Mouse (Mus musculus) thymus, adult 2 months (tissue): Measurements from ENCODE around the gene Cspg4. TPM values are rescaled to one million over a fixed set of nuclear protein-coding genes. Genes with fewer than 3 reads are reported as not detected.

Experiments used
- DNase-seq: peaks from one replicate; pipeline ENCODE4 v3.0.0; 2021
- H3K27ac ChIP-seq: fragments of 200-500 bp; 2 replicates; pipeline ENCODE4 v1.5.1; 2012; ENCODE audit warnings: low read length, control low read depth; ENCODE audit not compliant: control insufficient read depth, insufficient read depth
- H3K27me3 ChIP-seq: fragments of 200-500 bp; 2 replicates; pipeline ENCODE4 v1.6.1; 2012; ENCODE audit warnings: mild to moderate bottlenecking, low read length, moderate library complexity, mixed read lengths; ENCODE audit not compliant: control insufficient read depth, insufficient read depth
- H3K36me3 ChIP-seq: fragments of 200-500 bp; 2 replicates; pipeline ENCODE4 v1.6.1; 2012; ENCODE audit warnings: mild to moderate bottlenecking, low read length, moderate library complexity; ENCODE audit not compliant: control insufficient read depth, insufficient read depth
- H3K4me1 ChIP-seq: fragments of 200-500 bp; replicated peaks from 2 replicates; pipeline ENCODE4 v1.6.1; 2012; ENCODE audit warnings: low read length; ENCODE audit not compliant: control insufficient read depth, insufficient read depth
- H3K4me3 ChIP-seq: fragments of 200-500 bp; 2 replicates; pipeline ENCODE4 v1.5.1; 2012; ENCODE audit warnings: mild to moderate bottlenecking, low read length, control low read depth, moderate library complexity; ENCODE audit not compliant: control insufficient read depth, insufficient read depth
- CTCF ChIP-seq: fragments of 200-500 bp; IDR thresholded peaks from 2 replicates; pipeline ENCODE4 v1.5.1; 2012; ENCODE audit warnings: mild to moderate bottlenecking, control low read depth, low read length, moderate library complexity, borderline replicate concordance; ENCODE audit not compliant: control insufficient read depth, poor library complexity, insufficient read depth; ENCODE audit errors: extremely low read depth
- POLR2A ChIP-seq: fragments of 200-500 bp; IDR thresholded peaks from 2 replicates; pipeline ENCODE4 v1.6.1; 2012; ENCODE audit warnings: mild to moderate bottlenecking, low read length, control low read depth, moderate library complexity; ENCODE audit not compliant: control insufficient read depth, poor library complexity, insufficient read depth; ENCODE audit errors: extremely low read depth
- whole genome bisulfite sequencing: fragments of 180-500 bp; shearing (Covaris S2); methylation state at CpG from one replicate; pipeline ENCODE4 v1.1.7; 2018; 5-methylcytosine and 5-hydroxymethylcytosine counted together
- polyA plus RNA-seq: library from polyadenylated mRNA; depleted of rRNA; stranded (reverse); fragments of >200 nt; gene quantifications from 2 replicates; pipeline ENCODE4 v1.2.3, GENCODE M21; 2012

Gene Cspg4
- polyA plus RNA-seq, 1 experiment, result 3.5 TPM

- no peak for TF ChIP-seq POLR2A
- TF ChIP-seq CTCF, result no peak
- Histone ChIP-seq H3K27me3 (no peaks in the 10 kb centered on the region), H3K4me1 (peaks cover 6% of the 10 kb centered on the region; the same call in 1 of the 2 replicates), H3K4me3 (no peak overlapping the region), H3K27ac (no peak overlapping the region), H3K36me3 (no peaks in the 10 kb centered on the region)
- no peak for DNase-seq
- WGBS, result 81% methylated on average over 13 of the region's 13 CpGs
Observed at GRCm38 (mm10) chr9:56869552-56869951, 4.7 kb downstream of the Cspg4 start.

DNA sequence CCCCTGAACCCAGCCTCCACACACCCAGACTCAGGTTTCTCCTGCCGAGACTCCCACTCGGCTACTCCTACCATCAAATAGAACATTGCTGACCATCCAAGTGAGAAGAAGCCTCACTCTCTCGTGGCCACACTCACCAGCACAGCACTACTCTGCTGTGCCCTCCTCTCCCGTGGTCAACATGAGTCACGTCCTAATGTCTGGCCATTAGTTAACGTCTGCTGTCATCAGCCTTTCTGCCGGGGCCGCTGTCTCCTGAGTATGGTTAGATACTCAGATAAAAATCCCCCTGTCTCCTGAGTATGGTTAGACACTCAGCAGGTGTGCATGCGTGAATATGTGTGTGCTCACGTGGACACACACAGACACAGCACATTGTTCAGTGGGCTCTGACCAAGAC, 5.9 kb downstream of the Cspg4 start:
- H3K27ac ChIP-seq, result no peak overlapping the region
- H3K36me3 ChIP-seq, result no peaks in the 10 kb centered on the region
- peaks cover 6% of the 10 kb centered on the region; the same call in 1 of the 2 replicates for H3K4me1 ChIP-seq
- 48% methylated on average over 10 of the region's 10 CpGs for WGBS
- DNase-seq, result no peak
- H3K27me3 ChIP-seq, result no peaks in the 10 kb centered on the region
- no peak overlapping the region for H3K4me3 ChIP-seq
- TF ChIP-seq POLR2A (no peak), CTCF (no peak)

GRCm38 (mm10) chr9:56871191-56871590, 6.4 kb downstream of the Cspg4 start:
- Histone ChIP-seq H3K4me3 (no peak overlapping the region), H3K27ac (no peak overlapping the region), H3K27me3 (no peaks in the 10 kb centered on the region), H3K36me3 (no peaks in the 10 kb centered on the region), H3K4me1 (peaks cover 6% of the 10 kb centered on the region; the same call in 1 of the 2 replicates)
- no peak for TF ChIP-seq POLR2A
- TF ChIP-seq CTCF, result no peak
- no peak for DNase-seq
- 36% methylated on average over 5 of the region's 5 CpGs for WGBS

DNA sequence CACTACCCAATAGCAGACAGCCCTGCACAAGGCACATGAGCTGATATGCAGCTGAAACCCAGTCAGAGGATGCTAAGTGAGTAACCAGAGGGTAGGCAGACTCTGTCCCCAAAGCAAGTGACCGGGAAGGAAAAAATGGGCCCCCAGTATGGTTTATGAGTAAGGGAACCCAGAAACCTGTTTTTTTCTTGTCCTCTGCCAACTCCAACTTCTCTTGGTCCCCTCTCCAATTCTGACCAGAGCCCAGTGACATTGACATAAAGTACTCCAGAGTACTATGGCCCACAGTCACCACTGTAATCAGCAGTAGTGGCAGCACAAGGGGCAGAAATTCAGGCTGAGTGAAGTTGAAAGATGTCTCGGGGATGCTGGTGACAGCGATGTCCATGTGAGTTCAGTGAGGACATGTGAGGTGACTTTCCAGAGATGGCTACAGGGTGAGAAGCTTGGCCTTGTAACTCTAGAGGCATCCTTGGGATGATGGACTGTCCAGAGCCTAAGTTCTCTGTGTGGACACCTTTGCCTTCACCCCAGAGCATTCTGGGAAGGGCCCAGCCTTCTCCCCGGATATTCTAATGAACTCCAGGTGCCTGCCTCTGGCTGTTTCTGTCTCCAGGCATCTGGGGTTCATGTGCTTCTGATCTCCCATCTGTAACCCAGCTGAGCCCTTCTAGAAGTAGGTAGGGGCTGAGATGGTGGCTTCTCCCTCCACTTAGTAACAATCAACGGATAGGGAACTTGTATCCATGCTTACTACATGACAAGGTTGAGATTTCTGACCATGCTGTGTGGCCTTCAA, 7.5 kb downstream of the Cspg4 start:
- 84% methylated on average over 5 of the region's 5 CpGs for WGBS
- H3K27me3 ChIP-seq, result no peaks in the 10 kb centered on the region
- no peak for TF ChIP-seq CTCF
- TF ChIP-seq POLR2A, result no peak
- DNase-seq, result no peak
- peaks cover 6% of the 10 kb centered on the region; the same call in 1 of the 2 replicates for H3K4me1 ChIP-seq
- no peaks in the 10 kb centered on the region for H3K36me3 ChIP-seq
- H3K4me3 ChIP-seq, result no peak overlapping the region
- no peak overlapping the region for H3K27ac ChIP-seq

DNA sequence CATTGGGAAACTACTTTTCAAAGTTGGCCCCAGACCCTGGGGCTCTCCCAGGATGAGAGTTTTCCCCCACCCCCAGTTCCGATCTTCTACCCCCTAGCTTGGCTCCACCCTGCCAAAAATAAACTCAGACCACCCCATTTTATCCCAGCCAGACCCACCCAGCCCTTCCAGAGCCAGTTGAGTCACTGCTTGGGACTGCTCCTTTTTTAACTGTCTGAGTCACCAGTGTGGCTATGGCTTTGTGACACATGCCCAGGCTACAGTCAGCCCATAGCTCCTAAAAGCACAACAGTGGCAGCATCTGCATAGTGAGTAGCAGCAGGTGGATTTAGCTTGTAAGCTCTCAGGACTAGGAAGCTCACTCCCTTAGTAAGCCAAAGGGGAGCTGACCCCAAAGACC, 8.3 kb downstream of the Cspg4 start:
- Histone ChIP-seq H3K27ac (no peak overlapping the region), H3K4me1 (peaks cover 6% of the 10 kb centered on the region; the same call in 1 of the 2 replicates), H3K4me3 (no peak overlapping the region), H3K36me3 (no peaks in the 10 kb centered on the region), H3K27me3 (no peaks in the 10 kb centered on the region)
- no peak for TF ChIP-seq CTCF
- TF ChIP-seq POLR2A, result no peak
- no peak for DNase-seq
- 90% methylated on average over 1 of the region's 1 CpGs for WGBS

- no peak overlapping the region for H3K27ac ChIP-seq
- no peak overlapping the region for H3K4me3 ChIP-seq
- H3K27me3 ChIP-seq, result no peaks in the 10 kb centered on the region
- DNase-seq, result no peak
- no peaks in the 10 kb centered on the region for H3K36me3 ChIP-seq
- no peaks in the 10 kb centered on the region for H3K4me1 ChIP-seq
- TF ChIP-seq CTCF (no peak), POLR2A (no peak)
- 83% methylated on average over 9 of the region's 9 CpGs for WGBS
Observed at GRCm38 (mm10) chr9:56876784-56877183, 12.0 kb downstream of the Cspg4 start.

DNA sequence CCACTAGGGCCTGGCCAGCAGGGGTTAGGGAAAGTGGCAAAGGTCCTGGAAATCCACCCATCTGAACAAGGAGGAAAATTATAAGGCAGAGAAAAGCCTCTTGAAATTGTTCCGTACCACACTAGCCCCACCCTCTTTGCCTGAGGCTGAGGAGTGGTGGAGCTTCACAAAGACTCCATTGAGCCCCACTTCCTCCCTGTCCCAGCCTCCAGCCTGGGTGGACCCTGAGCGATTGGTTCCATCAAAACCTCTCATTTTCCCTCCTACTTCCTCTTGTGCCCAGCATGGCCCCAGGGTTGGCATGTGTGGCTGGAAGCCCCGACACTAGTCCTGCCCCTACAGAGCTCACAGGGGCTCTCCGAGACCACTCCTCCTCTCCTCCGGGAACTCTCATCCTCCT, 12.5 kb downstream of the Cspg4 start:
- no peaks in the 10 kb centered on the region for H3K4me1 ChIP-seq
- WGBS, result 70% methylated on average over 5 of the region's 5 CpGs

More for the DNA sequence above, 12.5 kb downstream of the Cspg4 start:
- TF ChIP-seq CTCF (no peak), POLR2A (no peak)
- H3K27ac ChIP-seq, result no peak overlapping the region
- no peaks in the 10 kb centered on the region for H3K27me3 ChIP-seq
- no peaks in the 10 kb centered on the region for H3K36me3 ChIP-seq
- H3K4me3 ChIP-seq, result no peak overlapping the region
- no peak for DNase-seq
